Mouse (Mus musculus): ENCODE results near the gene Kcnj12.

GRCm38 (mm10) chr11:61062548-61063461 is 40.4 kb downstream of the Kcnj12 start:
- TF ChIP-seq POLR2A (IDR thresholded peaks at IDR 0.05; ENCODE audit: insufficient read depth, low read depth, low read length): no peak
- no peak for TF ChIP-seq CTCF (IDR thresholded peaks at IDR 0.05)
